Mouse (Mus musculus): ENCODE measurements around the gene Babam2.

DNA sequence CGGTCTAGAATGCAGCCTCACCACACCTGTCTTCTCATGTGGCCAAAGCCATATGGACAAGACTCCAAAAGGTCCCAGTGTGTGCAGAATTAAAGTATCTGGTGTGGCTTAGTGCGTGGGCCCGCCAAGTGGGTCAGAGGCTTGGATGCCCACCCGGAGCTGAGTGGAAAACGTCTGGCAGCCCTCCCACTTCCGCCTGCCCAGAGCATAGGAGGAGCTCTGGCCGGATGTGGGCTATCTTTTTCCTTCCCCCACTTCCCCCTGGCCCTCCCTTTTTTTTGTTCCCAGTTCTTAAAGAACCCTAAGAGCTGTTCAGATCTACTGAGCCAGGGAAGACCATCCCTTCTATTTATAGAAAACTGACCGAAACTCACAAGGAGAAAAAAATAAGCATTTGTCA, 356.0 kb downstream of the Babam2 start:
- TF ChIP-seq POLR2A (IDR thresholded peaks at IDR 0.05; ENCODE audit: low read depth, low read length) (no peak), CTCF (IDR thresholded peaks at IDR 0.05; ENCODE audit: extremely low read depth, insufficient read length, insufficient replicate concordance, low read depth, low read length) (no peak)

Measured in small intestine, adult 2 months (tissue).